Mouse (Mus musculus): Measurements from ENCODE around the gene Sh3kbp1. TPM values are rescaled to one million over a fixed set of nuclear protein-coding genes. Genes with fewer than 3 reads are reported as not detected.
A peak's percentile ranks its signal among the peaks of the same experiment; 100 is the strongest.
"Not testable (repeated sequence)": the region's sequence is repeated elsewhere in the genome, so short reads cannot be mapped to it uniquely, and the experiment has no call there.

Gene Sh3kbp1
- 16.0 and 18.6 TPM in 2 replicates for total RNA-seq (2012; rRNA removed)
- polyA plus RNA-seq (2012; ENCODE audit: insufficient read depth in 1 of 2, insufficient read length in 2 of 2, low read depth in 1 of 2, low replicate concordance in 2 of 2, missing spikeins in 1 of 2), result 10 to 100 TPM in 1 of 2 experiments, not detected in 1; 37.7 TPM

DNA sequence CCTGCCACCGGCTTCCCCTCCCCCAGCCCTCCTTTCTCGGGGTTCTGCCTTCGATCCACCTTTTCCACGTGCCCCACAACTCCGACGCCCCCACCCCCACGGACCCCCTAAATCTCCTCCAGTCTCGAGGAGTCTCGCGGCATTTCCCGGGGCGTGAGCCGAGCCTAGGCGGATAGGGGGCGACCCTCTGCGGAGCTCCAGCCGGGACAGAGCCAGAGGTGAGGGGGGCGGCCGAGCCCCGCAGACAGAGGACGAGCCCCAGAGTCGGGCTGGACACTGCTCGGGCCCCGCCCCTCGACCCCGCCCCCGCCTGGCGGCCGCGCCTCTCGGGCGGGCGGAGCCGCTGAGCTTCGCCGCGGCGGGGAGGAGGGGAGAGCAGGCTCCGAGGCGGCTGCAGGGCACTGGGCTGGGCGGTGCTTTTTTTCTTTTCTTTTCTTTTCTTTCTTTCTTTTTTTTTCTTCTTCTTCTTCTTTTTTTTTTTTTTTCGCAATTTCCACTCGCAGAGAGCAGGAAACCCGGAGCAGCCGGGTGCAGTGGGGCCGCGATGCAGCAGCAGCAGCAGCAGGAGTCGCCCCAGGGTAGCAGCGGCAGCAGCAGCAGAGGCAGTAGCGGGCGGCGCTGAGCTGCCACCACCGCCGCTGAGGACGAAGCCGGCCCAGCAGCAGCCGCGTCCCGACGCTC lies at the start of gene Sh3kbp1:
Sh3kbp1 (plus strand) TSS at position 366 of the 681 bp plus-strand sequence.
- TF ChIP-seq USF1 (IDR thresholded peaks at IDR 0.05; ENCODE audit: low read depth, low read length) (0 out of 2 replicates have a peak, but pooled peaks have one; percentile 8), CHD2 (IDR thresholded peaks at IDR 0.05; ENCODE audit: low read length) (peak; percentile 48), ETS1 (IDR thresholded peaks at IDR 0.05; ENCODE audit: low read depth, low read length) (no peak), ZMIZ1 (IDR thresholded peaks at IDR 0.05; ENCODE audit: low read depth, low read length) (no peak), UBTF (IDR thresholded peaks at IDR 0.05; ENCODE audit: borderline replicate concordance, insufficient read depth, low read depth, low read length) (peak; percentile 71; the same call in 1 of the 2 replicates), ZC3H11A (IDR thresholded peaks at IDR 0.05; ENCODE audit: low read depth, low read length) (peak; percentile 20; the same call in 1 of the 2 replicates), TAL1 (IDR thresholded peaks at IDR 0.05; ENCODE audit: low read length) (no peak), MAFK (IDR thresholded peaks at IDR 0.05; ENCODE audit: borderline replicate concordance, low read depth, low read length) (no peak), CTCF (IDR thresholded peaks at IDR 0.05 in 2 of 3, conservative IDR thresholded peaks at IDR 0.05 in 1 of 3; ENCODE audit: control insufficient read depth in 1 of 3, insufficient read depth in 1 of 3, low read depth in 2 of 3, low read length in 3 of 3, poor library complexity in 1 of 3, severe bottlenecking in 1 of 3) (peak in 2 of 3 experiments; percentile 36 to 65; a peak in 4 of 6 replicates), ZNF384 (IDR thresholded peaks at IDR 0.05; ENCODE audit: low read depth, low read length) (peak; percentile 60; the same call in 1 of the 2 replicates), MXI1 (IDR thresholded peaks at IDR 0.05; ENCODE audit: low read depth, low read length) (0 out of 2 replicates have a peak, but pooled peaks have one; percentile 32), SIN3A (IDR thresholded peaks at IDR 0.05; ENCODE audit: low read length) (peak; percentile 37; the same call in 1 of the 2 replicates), NELFE (IDR thresholded peaks at IDR 0.05; ENCODE audit: low read depth, low read length) (peak; percentile 55), MYB (IDR thresholded peaks at IDR 0.05; ENCODE audit: low read depth, low read length) (no peak), POLR2A (IDR thresholded peaks at IDR 0.05; ENCODE audit: control insufficient read depth in 1 of 2, insufficient read depth in 1 of 2, low read depth in 1 of 2, low read length in 2 of 2, poor library complexity in 1 of 2) (peak in 1 of 2 experiments; percentile 66; a peak in 2 of 4 replicates), SMC3 (IDR thresholded peaks at IDR 0.05; ENCODE audit: low read depth, low read length) (peak; percentile 40; the same call in 1 of the 2 replicates), RAD21 (IDR thresholded peaks at IDR 0.05; ENCODE audit: low read depth, low read length) (peak; percentile 38)
- H3K27ac ChIP-seq (ENCODE audit: control insufficient read depth, low read depth, low read length), result peak within 1 kb of the TSS; percentile 72
- H3K27me3 ChIP-seq (ENCODE audit: control insufficient read depth in 1 of 2, insufficient read depth in 2 of 2, low read length in 2 of 2), result no peaks in the 10 kb centered on the region

DNA sequence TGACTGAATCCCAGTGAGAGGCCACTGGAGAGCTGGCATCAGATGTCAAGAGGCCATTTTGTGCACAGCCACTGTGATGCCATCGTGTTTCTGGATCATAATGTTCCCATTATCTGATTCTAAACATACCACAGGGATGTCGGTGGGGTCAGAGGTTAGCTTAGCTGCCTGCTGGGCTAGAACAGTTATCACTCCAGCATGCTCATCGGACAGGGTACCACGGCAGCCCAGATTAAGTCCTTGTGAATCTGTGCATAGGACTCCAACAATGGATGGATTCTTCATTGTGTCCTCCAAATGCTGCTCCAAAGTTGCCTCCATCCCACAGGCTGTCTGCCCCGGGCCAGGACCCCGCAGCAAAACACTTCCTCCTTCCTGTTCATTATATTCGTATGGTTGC lies 42.3 kb upstream of the Sh3kbp1 start:
- not testable (repeated sequence) for H3K27ac ChIP-seq (ENCODE audit: control insufficient read depth, low read depth, low read length); H3K4me1 ChIP-seq (ENCODE audit: control insufficient read depth in 1 of 2, insufficient read depth in 2 of 2, low read length in 2 of 2); H3K4me3 ChIP-seq (ENCODE audit: control insufficient read depth in 1 of 2, insufficient read depth in 1 of 2, low read depth in 2 of 2, low read length in 2 of 2); H3K79me2 ChIP-seq (ENCODE audit: control insufficient read depth, insufficient read depth, low read length, poor library complexity); H3K9me3 ChIP-seq (replicated peaks; ENCODE audit: insufficient read depth, low read length); H3K27me3 ChIP-seq (ENCODE audit: control insufficient read depth in 1 of 2, insufficient read depth in 2 of 2, low read length in 2 of 2); DNase-seq (ENCODE audit: low read depth, low spot score); H3K9ac ChIP-seq (ENCODE audit: control insufficient read depth, low read depth, low read length, poor library complexity, severe bottlenecking)
- peaks cover 0 to 23% of the 10 kb centered on the region in 2 experiments; a peak in 2 of 4 replicates for H3K36me3 ChIP-seq (ENCODE audit: control insufficient read depth in 1 of 2, insufficient read depth in 2 of 2, low read length in 2 of 2)

More for the DNA sequence above, at the start of gene Sh3kbp1:
- no peaks in the 10 kb centered on the region for H3K9me3 ChIP-seq (replicated peaks; ENCODE audit: insufficient read depth, low read length)
- peak; percentile 76 for DNase-seq (ENCODE audit: low read depth, low spot score)
- peaks cover 8% of the 10 kb centered on the region for H3K79me2 ChIP-seq (ENCODE audit: control insufficient read depth, insufficient read depth, low read length, poor library complexity)
- H3K9ac ChIP-seq (ENCODE audit: control insufficient read depth, low read depth, low read length, poor library complexity, severe bottlenecking), result peak within 1 kb of the TSS; percentile 89
- H3K4me3 ChIP-seq (ENCODE audit: control insufficient read depth in 1 of 2, insufficient read depth in 1 of 2, low read depth in 2 of 2, low read length in 2 of 2), result peak within 1 kb of the TSS; percentile 88
- H3K4me1 ChIP-seq (ENCODE audit: control insufficient read depth in 1 of 2, insufficient read depth in 2 of 2, low read length in 2 of 2), result peaks cover 6 to 10% of the 10 kb centered on the region in 2 experiments
- peaks cover 0 to 15% of the 10 kb centered on the region in 2 experiments; a peak in 2 of 4 replicates for H3K36me3 ChIP-seq (ENCODE audit: control insufficient read depth in 1 of 2, insufficient read depth in 2 of 2, low read length in 2 of 2)
